Mouse (Mus musculus) erythroblast, embryonic 14.5 days (primary cell): Measurements from ENCODE around the gene Smim14.

Experiments
- GATA1 ChIP-seq: IDR thresholded peaks from 2 replicates; pipeline ENCODE4 v1.6.1; 2012; ENCODE audit warnings: low read length, inconsistent platforms, mixed read lengths
- TAL1 ChIP-seq: IDR thresholded peaks from 3 replicates; pipeline ENCODE4 v1.6.1; 2012; ENCODE audit warnings: low read length, inconsistent platforms, mixed read lengths

GRCm38 (mm10) chr5:65505786-65506185 lies 31.2 kb downstream of the Smim14 start:
- TF ChIP-seq GATA1 (no peak), TAL1 (no peak)
